Mouse (Mus musculus) lung, postnatal 0 days (tissue): ENCODE measurements around the gene Xylt1. TPM values are rescaled to one million over a fixed set of nuclear protein-coding genes. Genes with fewer than 3 reads are reported as not detected.

ENCODE experiments used
- ATAC-seq: fragments of 200-750 bp; cut with Nextera tagmentation; 2 replicates; pipeline ENCODE4 v1.8.0; 2017; ENCODE audit warnings: moderate library complexity
- DNase-seq: peaks from one replicate; pipeline ENCODE4 v3.0.0-alpha.2; 2016; ENCODE audit warnings: low spot score
- H3K27ac ChIP-seq: fragments of 300-500 bp; sonication (generic); 2 replicates; pipeline ENCODE4 v1.5.1; 2014; ENCODE audit warnings: antibody characterized with exemption, mild to moderate bottlenecking, low read length, mixed read lengths
- H3K27me3 ChIP-seq: fragments of 300-500 bp; sonication (generic); replicated peaks from 2 replicates; pipeline ENCODE4 v1.6.1; 2014; ENCODE audit warnings: low read length, mixed read lengths; ENCODE audit not compliant: insufficient read depth
- H3K36me3 ChIP-seq: fragments of 300-500 bp; sonication (generic); 2 replicates; pipeline ENCODE4 v1.6.1; 2014; ENCODE audit warnings: low read length, mixed read lengths; ENCODE audit not compliant: insufficient read depth
- H3K4me1 ChIP-seq: fragments of 300-500 bp; sonication (generic); 2 replicates; pipeline ENCODE4 v1.6.1; 2014; ENCODE audit warnings: antibody characterized with exemption, low read depth, low read length, mixed read lengths; ENCODE audit not compliant: insufficient read depth
- H3K4me2 ChIP-seq: fragments of 300-500 bp; sonication (generic); replicated peaks from 2 replicates; pipeline ENCODE4 v1.6.1; 2014; ENCODE audit warnings: low read depth, mild to moderate bottlenecking, low read length, moderate library complexity, mixed read lengths
- H3K4me3 ChIP-seq: fragments of 300-500 bp; sonication (generic); 2 replicates; pipeline ENCODE4 v1.5.1; 2014; ENCODE audit warnings: low read depth, low read length
- H3K9ac ChIP-seq: fragments of 300-500 bp; sonication (generic); replicated peaks from 2 replicates; pipeline ENCODE4 v1.6.1; 2014; ENCODE audit warnings: low read depth, mild to moderate bottlenecking
- H3K9me3 ChIP-seq: fragments of 300-500 bp; sonication (generic); 2 replicates; pipeline ENCODE4 v1.6.1; 2016; ENCODE audit warnings: low read length, mixed read lengths
- CTCF ChIP-seq: IDR thresholded peaks from 2 replicates; pipeline ENCODE4 v1.5.1; 2016; ENCODE audit warnings: antibody characterized with exemption, mild to moderate bottlenecking
- EP300 ChIP-seq: IDR thresholded peaks from 2 replicates; pipeline ENCODE4 v1.6.1; 2016; ENCODE audit warnings: antibody characterized with exemption, mild to moderate bottlenecking, control low read depth
- WGBS: fragments of 180-500 bp; shearing (Covaris S2); extraction: QIAGEN DNeasy Blood & Tissue Kit; methylation state at CpG from one replicate; pipeline ENCODE4 v1.1.7; 2014; 5-methylcytosine and 5-hydroxymethylcytosine counted together
- polyA plus RNA-seq: library from polyadenylated mRNA; unstranded; fragments of >200 nt; fragmentation: Nextera tagmentation; extraction: Ambion mirVana; gene quantifications from 2 replicates; pipeline ENCODE4 v1.2.1, GENCODE M21; 2015

Xylt1 gene
- polyA plus RNA-seq, 1 experiment from 2014 or later: 0.45 TPM

- Histone ChIP-seq H3K27ac (no peak overlapping the region), H3K9me3 (no peaks in the 10 kb centered on the region), H3K9ac (no peak overlapping the region), H3K36me3 (no peaks in the 10 kb centered on the region), H3K4me1 (no peaks in the 10 kb centered on the region), H3K4me2 (no peak overlapping the region), H3K27me3 (no peaks in the 10 kb centered on the region), H3K4me3 (no peak overlapping the region)
- TF ChIP-seq EP300: no peak
- TF ChIP-seq CTCF: no peak
- no peak for DNase-seq
- ATAC-seq: no peak
- WGBS: 78% methylated on average over 4 of the region's 4 CpGs
Measured at GRCm38 (mm10) chr7:117621566-117621965, 240.8 kb downstream of the Xylt1 start.

GRCm38 (mm10) chr7:117622769-117623168 is 242.0 kb downstream of the Xylt1 start:
- DNase-seq: no peak
- WGBS: 80% methylated on average over 2 of the region's 2 CpGs
- no peak for ATAC-seq
- no peak for TF ChIP-seq EP300
- peak; percentile 66 for TF ChIP-seq CTCF
- Histone ChIP-seq H3K4me3 (no peak overlapping the region), H3K9ac (no peak overlapping the region), H3K36me3 (no peaks in the 10 kb centered on the region), H3K27ac (no peak overlapping the region), H3K4me1 (no peaks in the 10 kb centered on the region), H3K4me2 (no peak overlapping the region), H3K27me3 (no peaks in the 10 kb centered on the region), H3K9me3 (no peaks in the 10 kb centered on the region)

- TF ChIP-seq EP300: no peak
- no peak for TF ChIP-seq CTCF
- ATAC-seq: no peak
- Histone ChIP-seq H3K9me3 (no peaks in the 10 kb centered on the region), H3K27me3 (no peaks in the 10 kb centered on the region), H3K27ac (no peak overlapping the region), H3K4me2 (no peak overlapping the region), H3K9ac (no peak overlapping the region), H3K36me3 (no peaks in the 10 kb centered on the region), H3K4me1 (no peaks in the 10 kb centered on the region), H3K4me3 (no peak overlapping the region)
- DNase-seq: no peak
- WGBS: 58% methylated on average over 3 of the region's 3 CpGs
Measured at GRCm38 (mm10) chr7:117628791-117629190, 248.0 kb downstream of the Xylt1 start.

GRCm38 (mm10) chr7:117630657-117631056 is 249.9 kb downstream of the Xylt1 start:
- Histone ChIP-seq H3K9me3 (no peaks in the 10 kb centered on the region), H3K36me3 (no peaks in the 10 kb centered on the region), H3K27ac (no peak overlapping the region), H3K9ac (no peak overlapping the region), H3K4me2 (no peak overlapping the region), H3K4me3 (no peak overlapping the region), H3K4me1 (no peaks in the 10 kb centered on the region), H3K27me3 (no peaks in the 10 kb centered on the region)
- TF ChIP-seq CTCF: peak; percentile 59
- no peak for TF ChIP-seq EP300
- DNase-seq: no peak
- 54% methylated on average over 5 of the region's 5 CpGs for WGBS
- ATAC-seq: no peak

- Histone ChIP-seq H3K27ac (no peak overlapping the region), H3K4me1 (no peaks in the 10 kb centered on the region), H3K4me2 (no peak overlapping the region), H3K36me3 (no peaks in the 10 kb centered on the region), H3K9me3 (no peaks in the 10 kb centered on the region), H3K27me3 (no peaks in the 10 kb centered on the region), H3K4me3 (no peak overlapping the region), H3K9ac (no peak overlapping the region)
- no peak for DNase-seq
- TF ChIP-seq EP300 (no peak), CTCF (no peak)
- ATAC-seq: no peak
- WGBS: 79% methylated on average over 4 of the region's 4 CpGs
Measured at GRCm38 (mm10) chr7:117635584-117635983, 254.8 kb downstream of the Xylt1 start.

GRCm38 (mm10) chr7:117636713-117637112 is 255.9 kb downstream of the Xylt1 start:
- no peak for DNase-seq
- H3K36me3 ChIP-seq: no peaks in the 10 kb centered on the region
- TF ChIP-seq EP300 (no peak), CTCF (no peak)
- ATAC-seq: no peak
- no peaks in the 10 kb centered on the region for H3K4me1 ChIP-seq
- H3K27ac ChIP-seq: no peak overlapping the region
- 71% methylated on average over 3 of the region's 3 CpGs for WGBS
- no peak overlapping the region for H3K4me2 ChIP-seq
- no peaks in the 10 kb centered on the region for H3K9me3 ChIP-seq
- no peak overlapping the region for H3K4me3 ChIP-seq
- no peak overlapping the region for H3K9ac ChIP-seq
- no peaks in the 10 kb centered on the region for H3K27me3 ChIP-seq

GRCm38 (mm10) chr7:117637997-117638396 is 257.2 kb downstream of the Xylt1 start:
- no peaks in the 10 kb centered on the region for H3K36me3 ChIP-seq
- DNase-seq (no peak), ATAC-seq (no peak)
- no peak overlapping the region for H3K9ac ChIP-seq
- no peaks in the 10 kb centered on the region for H3K9me3 ChIP-seq
- H3K4me3 ChIP-seq: no peak overlapping the region
- no peaks in the 10 kb centered on the region for H3K27me3 ChIP-seq
- H3K4me1 ChIP-seq: no peaks in the 10 kb centered on the region
- 91% methylated on average over 2 of the region's 2 CpGs for WGBS
- no peak overlapping the region for H3K27ac ChIP-seq
- no peak overlapping the region for H3K4me2 ChIP-seq
- no peak for TF ChIP-seq EP300
- TF ChIP-seq CTCF: no peak
